ENCODE assay signal across 9 mouse cellular contexts in genomic region chr1:39194959-39195358, GRCm38 (mm10). TPM values are rescaled to one million over a fixed set of nuclear protein-coding genes. Genes with fewer than 3 reads are reported as not detected.
DNase-seq lines count a peak whose midpoint lies in the region; ATAC-seq and TF ChIP-seq lines count a peak whose summit lies in the region.
"Had no signal": no experiment of that assay in that cellular context is flagged by ENCODE, and none has a peak within 500 bp of the region (broad histone marks: within the 10 kb centered on the region; RNA-seq: fewer than 3 reads in every experiment).

No protein-coding gene starts in this region.

- H3K4me3 ChIP-seq in kidney, postnatal 0 days (replicated peaks; ENCODE audit: low read depth, low read length) = peak overlapping the region; percentile 71; the same call in 1 of the 2 replicates
- H3K4me3 ChIP-seq in embryonic facial prominence, embryonic 14.5 days (ENCODE audit: low read depth, low read length) = peak overlapping the region; percentile 74
- H3K4me3 ChIP-seq in heart, embryonic 14.5 days (ENCODE audit: control insufficient read depth in 1 of 2, insufficient read depth in 1 of 2, low read depth in 1 of 2, low read length in 2 of 2) = peak overlapping the region in 1 of 2 experiments; percentile 76; a peak in 2 of 4 replicates
- H3K4me3 ChIP-seq in midbrain, embryonic 16.5 days (ENCODE audit: low read depth, low read length) = peak overlapping the region; percentile 78

- peaks cover 9% of the 10 kb centered on the region for H3K4me1 ChIP-seq in kidney, postnatal 0 days (replicated peaks; ENCODE audit: insufficient read depth, low read length)
- H3K4me1 ChIP-seq in embryonic facial prominence, embryonic 14.5 days (ENCODE audit: control insufficient read depth, insufficient read depth, low read length) = peaks cover 10% of the 10 kb centered on the region; the same call in 1 of the 2 replicates
- peaks cover 9 to 30% of the 10 kb centered on the region in 2 experiments for H3K4me1 ChIP-seq in heart, embryonic 14.5 days (ENCODE audit: control insufficient read depth in 2 of 2, insufficient read depth in 2 of 2, low read length in 2 of 2)
- peaks cover 21% of the 10 kb centered on the region for H3K4me1 ChIP-seq in midbrain, embryonic 16.5 days (ENCODE audit: control insufficient read depth, insufficient read depth, low read length)

- DNase-seq in kidney, postnatal 0 days (ENCODE audit: low spot score) = no peak
- no peak for DNase-seq in kidney, postnatal 25 days
- no peak for DNase-seq in embryonic facial prominence, embryonic 14.5 days (ENCODE audit: low spot score)
- no peak for DNase-seq in urinary bladder, postnatal 10 days (ENCODE audit: low spot score)
- DNase-seq in adrenal gland, adult 8-10 months = no peak
- DNase-seq: thymus, postnatal 4 days had no signal

- peak overlapping the region; percentile 87 for H3K4me2 ChIP-seq in kidney, postnatal 0 days (ENCODE audit: low read length)
- H3K4me2 ChIP-seq in embryonic facial prominence, embryonic 14.5 days (ENCODE audit: low read depth, low read length) = peak overlapping the region; percentile 99
- peak overlapping the region; percentile 100 for H3K4me2 ChIP-seq in heart, embryonic 14.5 days (ENCODE audit: low read length)
- peak overlapping the region; percentile 100 for H3K4me2 ChIP-seq in midbrain, embryonic 16.5 days (ENCODE audit: low read length)

- H3K9me3 ChIP-seq in kidney, postnatal 0 days (replicated peaks; ENCODE audit: low read length) = no peaks in the 10 kb centered on the region
- H3K9me3 ChIP-seq in embryonic facial prominence, embryonic 14.5 days (ENCODE audit: control insufficient read depth, low read length) = no peaks in the 10 kb centered on the region
- no peaks in the 10 kb centered on the region for H3K9me3 ChIP-seq in heart, embryonic 14.5 days (ENCODE audit: control insufficient read depth, low read length)
- H3K9me3 ChIP-seq in midbrain, embryonic 16.5 days (replicated peaks; ENCODE audit: control insufficient read depth, low read length, poor library complexity, severe bottlenecking) = no peaks in the 10 kb centered on the region

- peak overlapping the region; percentile 75; the same call in 1 of the 2 replicates for H3K9ac ChIP-seq in kidney, postnatal 0 days (ENCODE audit: low read depth, low read length)
- no peak overlapping the region for H3K9ac ChIP-seq in embryonic facial prominence, embryonic 14.5 days (ENCODE audit: low read depth, low read length)
- peak overlapping the region; percentile 84; the same call in 1 of the 2 replicates for H3K9ac ChIP-seq in heart, embryonic 14.5 days (ENCODE audit: low read length)
- H3K9ac ChIP-seq in midbrain, embryonic 16.5 days (ENCODE audit: low read depth, low read length) = no peak overlapping the region

- WGBS in kidney, postnatal 0 days = 4% methylated on average over 11 of the region's 11 CpGs
- WGBS in embryonic facial prominence, embryonic 14.5 days = 4% methylated on average over 11 of the region's 11 CpGs
- WGBS in heart, embryonic 14.5 days = 5% methylated on average over 11 of the region's 11 CpGs
- WGBS in midbrain, embryonic 16.5 days = 4% methylated on average over 11 of the region's 11 CpGs

- no peak overlapping the region for H3K27ac ChIP-seq in kidney, postnatal 0 days
- H3K27ac ChIP-seq in embryonic facial prominence, embryonic 14.5 days (replicated peaks; ENCODE audit: low read depth, low read length) = no peak overlapping the region
- no peak overlapping the region for H3K27ac ChIP-seq in heart, embryonic 14.5 days (replicated peaks in 1 of 2; ENCODE audit: control insufficient read depth in 1 of 2, insufficient read depth in 1 of 2, low read depth in 2 of 2, low read length in 2 of 2)
- H3K27ac ChIP-seq in midbrain, embryonic 16.5 days (ENCODE audit: low read length) = no peak overlapping the region

- TF ChIP-seq CTCF in kidney, postnatal 0 days (IDR thresholded peaks at IDR 0.05; ENCODE audit: low read depth) = no peak

- no peaks in the 10 kb centered on the region for H3K36me3 ChIP-seq in kidney, postnatal 0 days (ENCODE audit: insufficient read depth, low read length)
- no peaks in the 10 kb centered on the region for H3K36me3 ChIP-seq in embryonic facial prominence, embryonic 14.5 days (ENCODE audit: control insufficient read depth, insufficient read depth, low read length)
- no peaks in the 10 kb centered on the region for H3K36me3 ChIP-seq in heart, embryonic 14.5 days (ENCODE audit: control insufficient read depth, insufficient read depth, low read length)
- H3K36me3 ChIP-seq in midbrain, embryonic 16.5 days (ENCODE audit: control insufficient read depth, insufficient read depth, low read length) = no peaks in the 10 kb centered on the region

- no peak for ATAC-seq in kidney, postnatal 0 days (replicated peaks; ENCODE audit: low FRiP score, low read depth)
- ATAC-seq in embryonic facial prominence, embryonic 14.5 days (ENCODE audit: low read depth) = no peak
- no peak for ATAC-seq in heart, embryonic 14.5 days (ENCODE audit: insufficient number of reproducible peaks, insufficient read depth, low FRiP score, low read depth)
- no peak for ATAC-seq in midbrain, embryonic 16.5 days

- peaks cover 14% of the 10 kb centered on the region for H3K27me3 ChIP-seq in kidney, postnatal 0 days (ENCODE audit: insufficient read depth, low read length)
- peaks cover 41% of the 10 kb centered on the region for H3K27me3 ChIP-seq in embryonic facial prominence, embryonic 14.5 days (replicated peaks; ENCODE audit: control insufficient read depth, insufficient read depth, low read length)
- peaks cover 26% of the 10 kb centered on the region for H3K27me3 ChIP-seq in heart, embryonic 14.5 days (ENCODE audit: control insufficient read depth, insufficient read depth, low read length)
- peaks cover 27% of the 10 kb centered on the region for H3K27me3 ChIP-seq in midbrain, embryonic 16.5 days (ENCODE audit: control insufficient read depth, insufficient read depth, low read depth, low read length)

RNA-seq across cellular contexts. Expression of gene Npas2, which starts 1.4 kb away (rescaled TPM):
- polyA plus RNA-seq in kidney, postnatal 0 days (2015; fragmentation: Nextera tagmentation; extraction: Ambion mirVana) = 1.1 and 1.4 TPM in 2 replicates
- 1.7 and 2.7 TPM in 2 replicates for polyA plus RNA-seq in embryonic facial prominence, embryonic 14.5 days (2014; fragmentation: Nextera tagmentation; extraction: Ambion mirVana)
- 1.3 and 2.5 TPM in 2 replicates for polyA plus RNA-seq in heart, embryonic 14.5 days (2014; fragmentation: Nextera tagmentation; extraction: Ambion mirVana)
- 0.54 and 0.71 TPM in 2 replicates for polyA plus RNA-seq in midbrain, embryonic 16.5 days (2015; fragmentation: Nextera tagmentation; extraction: Ambion mirVana)
- 1 to 10 TPM in 3 of 4 experiments, under 1 TPM in 1; 0.80 to 1.5 (median 1.3) TPM for total RNA-seq in adrenal gland, adult 8-10 months (2022)
- total RNA-seq: MEL had no signal

Comparison
In these comparisons a context has a peak if more than half of its experiments do, and no peak if none do; other contexts are left out.
1. H3K9ac ChIP-seq: peak in kidney, postnatal 0 days (single experiment) and heart, embryonic 14.5 days (single experiment); none in embryonic facial prominence, embryonic 14.5 days (single experiment) and midbrain, embryonic 16.5 days (single experiment).
2. Peak in every context shown above with its lines, with median percentiles within 50 percentile points of each other: H3K4me2 ChIP-seq.